Mouse (Mus musculus): Measurements from ENCODE around the gene Clec11a. TPM values are rescaled to one million over a fixed set of nuclear protein-coding genes. Genes with fewer than 3 reads are reported as not detected.

The Clec11a gene
- polyA plus RNA-seq, 1 experiment = 2.4 TPM

- peak; percentile 53; the same call in 1 of the 2 replicates for TF ChIP-seq POLR2A (IDR thresholded peaks at IDR 0.05; ENCODE audit: borderline replicate concordance, insufficient read depth, low read length)
- TF ChIP-seq CTCF (IDR thresholded peaks at IDR 0.05; ENCODE audit: borderline replicate concordance, insufficient read depth, low read depth, low read length) = no peak
- H3K4me1 ChIP-seq (ENCODE audit: control insufficient read depth, insufficient read depth, low read length) = peaks cover 19% of the 10 kb centered on the region
- WGBS = 2% methylated on average over 50 of the region's 54 CpGs
- peak; percentile 72 to 77 for DNase-seq
- H3K4me3 ChIP-seq (replicated peaks; ENCODE audit: insufficient read depth, low read depth, low read length) = peak overlapping the region; percentile 90
- peak overlapping the region; percentile 80 for H3K27ac ChIP-seq (ENCODE audit: insufficient read depth, low read length)
- H3K27me3 ChIP-seq (ENCODE audit: control insufficient read depth, insufficient read depth, low read length) = no peaks in the 10 kb centered on the region
These were observed 29.6 kb upstream of the Clec11a start for GRCm38 (mm10) chr7:44336046-44337021.

GRCm38 (mm10) chr7:44335031-44335878, 28.6 kb upstream of the Clec11a start:
- no peak for TF ChIP-seq CTCF (IDR thresholded peaks at IDR 0.05; ENCODE audit: borderline replicate concordance, insufficient read depth, low read depth, low read length)
- peak; percentile 95 for TF ChIP-seq POLR2A (IDR thresholded peaks at IDR 0.05; ENCODE audit: borderline replicate concordance, insufficient read depth, low read length)
- Histone ChIP-seq H3K27me3 (ENCODE audit: control insufficient read depth, insufficient read depth, low read length) (no peaks in the 10 kb centered on the region), H3K27ac (ENCODE audit: insufficient read depth, low read length) (peak overlapping the region; percentile 83), H3K4me3 (replicated peaks; ENCODE audit: insufficient read depth, low read depth, low read length) (peak overlapping the region; percentile 90), H3K4me1 (ENCODE audit: control insufficient read depth, insufficient read depth, low read length) (peaks cover 19% of the 10 kb centered on the region)
- WGBS = 5% methylated on average over 35 of the region's 40 CpGs
- DNase-seq = peak; percentile 80

GRCm38 (mm10) chr7:44334139-44334538, 27.4 kb upstream of the Clec11a start:
- DNase-seq = no peak
- TF ChIP-seq POLR2A (IDR thresholded peaks at IDR 0.05; ENCODE audit: borderline replicate concordance, insufficient read depth, low read length) (no peak), CTCF (IDR thresholded peaks at IDR 0.05; ENCODE audit: borderline replicate concordance, insufficient read depth, low read depth, low read length) (no peak)
- H3K27ac ChIP-seq (ENCODE audit: insufficient read depth, low read length) = no peak overlapping the region
- 83% methylated on average over 14 of the region's 14 CpGs for WGBS
- H3K4me3 ChIP-seq (replicated peaks; ENCODE audit: insufficient read depth, low read depth, low read length) = no peak overlapping the region
- no peaks in the 10 kb centered on the region for H3K27me3 ChIP-seq (ENCODE audit: control insufficient read depth, insufficient read depth, low read length)
- H3K4me1 ChIP-seq (ENCODE audit: control insufficient read depth, insufficient read depth, low read length) = peaks cover 16% of the 10 kb centered on the region

GRCm38 (mm10) chr7:44332336-44332735, 25.6 kb upstream of the Clec11a start:
- H3K4me3 ChIP-seq (replicated peaks; ENCODE audit: insufficient read depth, low read depth, low read length) = no peak overlapping the region
- no peaks in the 10 kb centered on the region for H3K27me3 ChIP-seq (ENCODE audit: control insufficient read depth, insufficient read depth, low read length)
- peaks cover 8% of the 10 kb centered on the region for H3K4me1 ChIP-seq (ENCODE audit: control insufficient read depth, insufficient read depth, low read length)
- no peak for DNase-seq
- WGBS = 80% methylated on average over 3 of the region's 3 CpGs
- no peak for TF ChIP-seq CTCF (IDR thresholded peaks at IDR 0.05; ENCODE audit: borderline replicate concordance, insufficient read depth, low read depth, low read length)
- no peak for TF ChIP-seq POLR2A (IDR thresholded peaks at IDR 0.05; ENCODE audit: borderline replicate concordance, insufficient read depth, low read length)
- no peak overlapping the region for H3K27ac ChIP-seq (ENCODE audit: insufficient read depth, low read length)

- H3K4me3 ChIP-seq (replicated peaks; ENCODE audit: insufficient read depth, low read depth, low read length) = no peak overlapping the region
- TF ChIP-seq CTCF (IDR thresholded peaks at IDR 0.05; ENCODE audit: borderline replicate concordance, insufficient read depth, low read depth, low read length) (no peak), POLR2A (IDR thresholded peaks at IDR 0.05; ENCODE audit: borderline replicate concordance, insufficient read depth, low read length) (no peak)
- no peak for DNase-seq
- WGBS = 68% methylated on average over 6 of the region's 6 CpGs
- no peaks in the 10 kb centered on the region for H3K27me3 ChIP-seq (ENCODE audit: control insufficient read depth, insufficient read depth, low read length)
- no peak overlapping the region for H3K27ac ChIP-seq (ENCODE audit: insufficient read depth, low read length)
- H3K4me1 ChIP-seq (ENCODE audit: control insufficient read depth, insufficient read depth, low read length) = no peaks in the 10 kb centered on the region; the same call in 1 of the 2 replicates
These were observed 19.9 kb upstream of the Clec11a start for GRCm38 (mm10) chr7:44326614-44327013.

GRCm38 (mm10) chr7:44322290-44322689, 15.6 kb upstream of the Clec11a start:
- no peak overlapping the region for H3K27ac ChIP-seq (ENCODE audit: insufficient read depth, low read length)
- H3K4me3 ChIP-seq (replicated peaks; ENCODE audit: insufficient read depth, low read depth, low read length) = no peak overlapping the region
- no peak for DNase-seq
- no peak for TF ChIP-seq CTCF (IDR thresholded peaks at IDR 0.05; ENCODE audit: borderline replicate concordance, insufficient read depth, low read depth, low read length)
- no peak for TF ChIP-seq POLR2A (IDR thresholded peaks at IDR 0.05; ENCODE audit: borderline replicate concordance, insufficient read depth, low read length)
- peaks cover 9% of the 10 kb centered on the region; the same call in 1 of the 2 replicates for H3K4me1 ChIP-seq (ENCODE audit: control insufficient read depth, insufficient read depth, low read length)
- 88% methylated on average over 1 of the region's 1 CpGs for WGBS
- H3K27me3 ChIP-seq (ENCODE audit: control insufficient read depth, insufficient read depth, low read length) = no peaks in the 10 kb centered on the region

- TF ChIP-seq POLR2A (IDR thresholded peaks at IDR 0.05; ENCODE audit: borderline replicate concordance, insufficient read depth, low read length) (no peak), CTCF (IDR thresholded peaks at IDR 0.05; ENCODE audit: borderline replicate concordance, insufficient read depth, low read depth, low read length) (peak; percentile 47; the same call in 1 of the 2 replicates)
- DNase-seq = peak; percentile 74 to 80
- no peak overlapping the region for H3K4me3 ChIP-seq (replicated peaks; ENCODE audit: insufficient read depth, low read depth, low read length)
- H3K27ac ChIP-seq (ENCODE audit: insufficient read depth, low read length) = peak overlapping the region; percentile 3
- WGBS = 8% methylated on average over 8 of the region's 8 CpGs
- H3K4me1 ChIP-seq (ENCODE audit: control insufficient read depth, insufficient read depth, low read length) = peaks cover 9% of the 10 kb centered on the region; the same call in 1 of the 2 replicates
- no peaks in the 10 kb centered on the region for H3K27me3 ChIP-seq (ENCODE audit: control insufficient read depth, insufficient read depth, low read length)
These were observed 14.2 kb upstream of the Clec11a start for GRCm38 (mm10) chr7:44320886-44321285.
